Mouse (Mus musculus): Measurements from ENCODE around the gene Slc44a5.

GRCm38 (mm10) chr3:154298490-154298889 lies 325.3 kb downstream of the Slc44a5 start:
- TF ChIP-seq EP300 (IDR thresholded peaks at IDR 0.05; ENCODE audit: insufficient read depth, low read depth, low read length), result no peak
- no peak for TF ChIP-seq CTCF (IDR thresholded peaks at IDR 0.05; ENCODE audit: low read depth, low read length)

Data from ES-Bruce4 (cell line).